ENCODE assay signal across 12 mouse cellular contexts in genomic region chr2:72318421-72318820, GRCm38 (mm10). TPM values are rescaled to one million over a fixed set of nuclear protein-coding genes. Genes with fewer than 3 reads are reported as not detected.
A peak's percentile ranks its signal among the peaks of the same experiment; 100 is the strongest.
DNase-seq lines count a peak whose midpoint lies in the region; ATAC-seq and TF ChIP-seq lines count a peak whose summit lies in the region.
"Had no signal": no experiment of that assay in that cellular context is flagged by ENCODE, and none has a peak within 500 bp of the region (broad histone marks: within the 10 kb centered on the region; RNA-seq: fewer than 3 reads in every experiment).

No protein-coding gene starts in this region.

- DNase-seq in gastrocnemius, adult 2 months = peak; percentile 30
- DNase-seq in gastrocnemius, postnatal 25 days = no peak
- no peak for DNase-seq in lung, adult 2 months
- no peak for DNase-seq in midbrain, embryonic 14.5 days
- DNase-seq in layer of hippocampus, postnatal 25 days (ENCODE audit: extremely low spot score in 1 of 2, low spot score in 1 of 2) = no peak
- DNase-seq: cerebellum, adult 11 months; gastrocnemius, postnatal 14 days; kidney, adult 8-10 months had no signal

- peaks cover 26% of the 10 kb centered on the region for H3K4me1 ChIP-seq in lung, embryonic 16.5 days (replicated peaks; ENCODE audit: control insufficient read depth, insufficient read depth, low read length)
- peaks cover 16% of the 10 kb centered on the region for H3K4me1 ChIP-seq in lung, adult 2 months (ENCODE audit: control insufficient read depth, insufficient read depth, low read length)
- peaks cover 11% of the 10 kb centered on the region for H3K4me1 ChIP-seq in intestine, embryonic 16.5 days (ENCODE audit: control insufficient read depth, insufficient read depth, low read length)
- H3K4me1 ChIP-seq in stomach, embryonic 15.5 days = peaks cover 3% of the 10 kb centered on the region; the same call in 1 of the 2 replicates
- H3K4me1 ChIP-seq in midbrain, embryonic 14.5 days (ENCODE audit: control insufficient read depth, insufficient read depth, low read length) = no peaks in the 10 kb centered on the region

- 25% methylated on average over 4 of the region's 4 CpGs for WGBS in lung, embryonic 16.5 days
- 24% methylated on average over 4 of the region's 4 CpGs for WGBS in lung, adult 2 months
- 44% methylated on average over 4 of the region's 4 CpGs for WGBS in intestine, embryonic 16.5 days
- WGBS in stomach, embryonic 15.5 days = 28% methylated on average over 4 of the region's 4 CpGs
- WGBS in midbrain, embryonic 14.5 days = 74% methylated on average over 4 of the region's 4 CpGs

- no peak overlapping the region; the same call in 1 of the 2 replicates for H3K4me3 ChIP-seq in gastrocnemius, adult 2 months
- H3K4me3 ChIP-seq in lung, embryonic 16.5 days (ENCODE audit: low read length) = no peak overlapping the region
- no peak overlapping the region for H3K4me3 ChIP-seq in lung, adult 2 months (replicated peaks; ENCODE audit: extremely low read depth, low read depth, low read length)
- no peak overlapping the region for H3K4me3 ChIP-seq in intestine, embryonic 16.5 days (ENCODE audit: low read length)
- no peak overlapping the region for H3K4me3 ChIP-seq in stomach, embryonic 15.5 days (replicated peaks)
- no peak overlapping the region for H3K4me3 ChIP-seq in midbrain, embryonic 14.5 days (replicated peaks; ENCODE audit: low read depth, low read length)
- H3K4me3 ChIP-seq: neural tube, embryonic 15.5 days had no signal

- no peak for TF ChIP-seq POLR2A in lung, adult 2 months (IDR thresholded peaks at IDR 0.05; ENCODE audit: borderline replicate concordance, extremely low read depth, low read depth, low read length)

- intact Hi-C loops in gastrocnemius, adult 2 months (cut with DNase I) = no loop called here

- H3K9me3 ChIP-seq in lung, embryonic 16.5 days (ENCODE audit: control insufficient read depth, low read length) = no peaks in the 10 kb centered on the region
- no peaks in the 10 kb centered on the region for H3K9me3 ChIP-seq in intestine, embryonic 16.5 days (ENCODE audit: control insufficient read depth, low read length)
- H3K9me3 ChIP-seq in stomach, embryonic 15.5 days = no peaks in the 10 kb centered on the region
- no peaks in the 10 kb centered on the region for H3K9me3 ChIP-seq in midbrain, embryonic 14.5 days (ENCODE audit: control insufficient read depth, low read length)
- H3K9me3 ChIP-seq: neural tube, embryonic 15.5 days had no signal

- H3K4me2 ChIP-seq in lung, embryonic 16.5 days (ENCODE audit: low read depth, low read length) = peak overlapping the region; percentile 24; the same call in 1 of the 2 replicates
- H3K4me2 ChIP-seq in intestine, embryonic 16.5 days (ENCODE audit: low read depth, low read length) = no peak overlapping the region
- no peak overlapping the region for H3K4me2 ChIP-seq in stomach, embryonic 15.5 days
- H3K4me2 ChIP-seq in midbrain, embryonic 14.5 days (ENCODE audit: low read length) = no peak overlapping the region
- H3K4me2 ChIP-seq: neural tube, embryonic 15.5 days had no signal

- peak overlapping the region; percentile 84 for H3K27ac ChIP-seq in gastrocnemius, adult 2 months
- H3K27ac ChIP-seq in lung, embryonic 16.5 days (ENCODE audit: low read length) = peak overlapping the region; percentile 75
- H3K27ac ChIP-seq in intestine, embryonic 16.5 days (ENCODE audit: low read length) = peak overlapping the region; percentile 79
- H3K27ac ChIP-seq in stomach, embryonic 15.5 days = peak overlapping the region; percentile 79
- no peak overlapping the region for H3K27ac ChIP-seq in midbrain, embryonic 14.5 days (replicated peaks; ENCODE audit: low read depth, low read length)
- H3K27ac ChIP-seq: neural tube, embryonic 15.5 days had no signal

- H3K27me3 ChIP-seq in lung, embryonic 16.5 days (ENCODE audit: control insufficient read depth, insufficient read depth, low read depth, low read length) = no peaks in the 10 kb centered on the region
- H3K27me3 ChIP-seq in intestine, embryonic 16.5 days (replicated peaks; ENCODE audit: control insufficient read depth, insufficient read depth, low read length) = no peaks in the 10 kb centered on the region
- no peaks in the 10 kb centered on the region for H3K27me3 ChIP-seq in stomach, embryonic 15.5 days (replicated peaks)
- no peaks in the 10 kb centered on the region for H3K27me3 ChIP-seq in midbrain, embryonic 14.5 days (ENCODE audit: control insufficient read depth, insufficient read depth, low read length)
- H3K27me3 ChIP-seq: neural tube, embryonic 15.5 days had no signal

- peaks cover 3% of the 10 kb centered on the region; the same call in 1 of the 2 replicates for H3K36me3 ChIP-seq in lung, embryonic 16.5 days (ENCODE audit: control insufficient read depth, insufficient read depth, low read length)
- no peaks in the 10 kb centered on the region for H3K36me3 ChIP-seq in intestine, embryonic 16.5 days (ENCODE audit: control insufficient read depth, insufficient read depth, low read length)
- H3K36me3 ChIP-seq in stomach, embryonic 15.5 days = no peaks in the 10 kb centered on the region
- H3K36me3 ChIP-seq in midbrain, embryonic 14.5 days (ENCODE audit: control insufficient read depth, insufficient read depth, low read length) = no peaks in the 10 kb centered on the region
- H3K36me3 ChIP-seq: neural tube, embryonic 15.5 days had no signal

- no peak for TF ChIP-seq CTCF in gastrocnemius, adult 2 months (IDR thresholded peaks at IDR 0.05)
- no peak for TF ChIP-seq CTCF in lung, adult 2 months (IDR thresholded peaks at IDR 0.05; ENCODE audit: insufficient read depth, low read length)

- peak; percentile 93 for ATAC-seq in lung, embryonic 16.5 days (ENCODE audit: low read depth)
- ATAC-seq in intestine, embryonic 16.5 days = peak; percentile 69
- peak; percentile 58; the same call in 1 of the 2 replicates for ATAC-seq in stomach, embryonic 15.5 days (ENCODE audit: insufficient read depth, low FRiP score, low read depth)
- ATAC-seq in midbrain, embryonic 14.5 days (ENCODE audit: low FRiP score, low TSS enrichment) = no peak

- no peak overlapping the region for H3K9ac ChIP-seq in lung, embryonic 16.5 days (ENCODE audit: low read length)
- H3K9ac ChIP-seq in intestine, embryonic 16.5 days (ENCODE audit: low read depth, low read length) = no peak overlapping the region
- no peak overlapping the region for H3K9ac ChIP-seq in stomach, embryonic 15.5 days
- no peak overlapping the region for H3K9ac ChIP-seq in midbrain, embryonic 14.5 days (replicated peaks; ENCODE audit: low read length)
- H3K9ac ChIP-seq: neural tube, embryonic 15.5 days had no signal

RNA-seq across cellular contexts. Expression of gene Map3k20, which starts 33.0 kb away (rescaled TPM):
- 100 to 1,000 TPM; 338 to 407 TPM for total RNA-seq in gastrocnemius, adult 2 months (2021)
- total RNA-seq in gastrocnemius, postnatal 25 days (2021) = 100 to 1,000 TPM; 311 to 336 TPM
- 29.8 and 31.6 TPM in 2 replicates for polyA plus RNA-seq in lung, embryonic 16.5 days (2015; fragmentation: Nextera tagmentation; extraction: Ambion mirVana)
- polyA plus RNA-seq in lung, adult 2 months (2012; rRNA removed) = 20.3 and 35.9 TPM in 2 replicates
- polyA plus RNA-seq in intestine, embryonic 16.5 days (2015; fragmentation: Nextera tagmentation; extraction: Ambion mirVana) = 13.8 and 14.8 TPM in 2 replicates
- 20.0 and 20.7 TPM in 2 replicates for polyA plus RNA-seq in stomach, embryonic 15.5 days (2015; fragmentation: Nextera tagmentation; extraction: Ambion mirVana)
- polyA plus RNA-seq in midbrain, embryonic 14.5 days (2014; fragmentation: Nextera tagmentation; extraction: Ambion mirVana) = 3.8 and 6.6 TPM in 2 replicates
- total RNA-seq in layer of hippocampus, postnatal 25 days (2021) = 10 to 100 TPM; 12.2 to 12.4 TPM
